Mouse (Mus musculus): ENCODE results near the gene Trank1.

The Trank1 gene

GRCm38 (mm10) chr9:111304036-111304435 is 7.5 kb upstream of the Trank1 start:
- DNase-seq, result no peak

GRCm38 (mm10) chr9:111306142-111306541 is 5.4 kb upstream of the Trank1 start:
- no peak for DNase-seq

- DNase-seq, result peak; percentile 62
Observed at GRCm38 (mm10) chr9:111311843-111312441, 403 bp downstream of the Trank1 start.

- peak; percentile 48 for DNase-seq
Observed at GRCm38 (mm10) chr9:111312442-111313141, 1.1 kb downstream of the Trank1 start.

- DNase-seq, result no peak
Observed at GRCm38 (mm10) chr9:111313299-111313698, 1.8 kb downstream of the Trank1 start.

- DNase-seq, result no peak
Observed at GRCm38 (mm10) chr9:111313793-111314192, 2.3 kb downstream of the Trank1 start.

- DNase-seq, result peak; percentile 42
Observed at GRCm38 (mm10) chr9:111314219-111314618, 2.7 kb downstream of the Trank1 start.

- no peak for DNase-seq
Observed at GRCm38 (mm10) chr9:111320912-111321311, 9.4 kb downstream of the Trank1 start.

GRCm38 (mm10) chr9:111324881-111325280 is 13.3 kb downstream of the Trank1 start:
- no peak for DNase-seq

GRCm38 (mm10) chr9:111329881-111330280 is 18.3 kb downstream of the Trank1 start:
- DNase-seq, result no peak

GRCm38 (mm10) chr9:111333790-111334189 is 22.3 kb downstream of the Trank1 start:
- DNase-seq, result no peak

GRCm38 (mm10) chr9:111334555-111335164 is 23.1 kb downstream of the Trank1 start:
- DNase-seq, result no peak

GRCm38 (mm10) chr9:111351233-111351632 is 39.7 kb downstream of the Trank1 start:
- no peak for DNase-seq

- no peak for DNase-seq
Observed at GRCm38 (mm10) chr9:111351641-111352040, 40.1 kb downstream of the Trank1 start.

GRCm38 (mm10) chr9:111352646-111353045 is 41.1 kb downstream of the Trank1 start:
- DNase-seq, result no peak

GRCm38 (mm10) chr9:111355041-111355440 is 43.5 kb downstream of the Trank1 start:
- DNase-seq, result no peak

- DNase-seq, result no peak
Observed at GRCm38 (mm10) chr9:111356386-111356785, 44.8 kb downstream of the Trank1 start.

GRCm38 (mm10) chr9:111363656-111364055 is 52.1 kb downstream of the Trank1 start:
- DNase-seq, result no peak

- no peak for DNase-seq
Observed at GRCm38 (mm10) chr9:111367713-111368112, 56.2 kb downstream of the Trank1 start.

- no peak for DNase-seq
Observed at GRCm38 (mm10) chr9:111372079-111372478, 60.5 kb downstream of the Trank1 start.

GRCm38 (mm10) chr9:111377868-111378267 is 66.3 kb downstream of the Trank1 start:
- DNase-seq, result no peak

- no peak for DNase-seq
Observed at GRCm38 (mm10) chr9:111381056-111382025, 69.8 kb downstream of the Trank1 start.

- DNase-seq, result no peak
Observed at GRCm38 (mm10) chr9:111382469-111382868, 70.9 kb downstream of the Trank1 start.

Measured in right cerebral cortex, postnatal 25 days (tissue).